Mouse (Mus musculus): Measurements from ENCODE around the gene Cdc7. TPM values are rescaled to one million over a fixed set of nuclear protein-coding genes. Genes with fewer than 3 reads are reported as not detected.

The Cdc7 gene
- polyA plus RNA-seq, 1 experiment from 2014 or later: 41.1 TPM

DNA sequence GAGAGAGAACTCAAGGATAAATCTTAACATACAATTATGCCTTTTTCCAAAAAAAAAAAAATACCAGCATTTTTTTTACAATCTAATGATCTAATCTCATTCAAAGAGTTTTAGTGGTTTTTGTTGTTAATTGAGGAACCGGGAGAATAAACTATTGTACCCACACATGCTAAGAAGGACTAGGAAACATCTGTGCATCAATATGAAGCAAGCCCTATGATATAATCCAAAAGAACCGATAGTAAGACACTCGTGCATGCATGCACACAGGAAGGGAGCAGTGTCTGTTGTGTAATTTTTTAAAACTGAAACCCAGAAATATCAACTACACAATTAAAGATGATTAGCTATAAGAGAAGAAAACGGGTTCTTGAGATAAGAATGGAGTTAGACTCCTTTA lies 52.4 kb downstream of the Cdc7 start:
- H3K27ac ChIP-seq: no peak overlapping the region
- no peak for ATAC-seq (ENCODE audit: low FRiP score)

GRCm38 (mm10) chr5:107017544-107017943 lies 53.4 kb downstream of the Cdc7 start:
- H3K4me3 ChIP-seq: no peak overlapping the region
- ATAC-seq (ENCODE audit: low FRiP score): no peak
- no peak overlapping the region for H3K4me2 ChIP-seq
- H3K36me3 ChIP-seq: no peaks in the 10 kb centered on the region
- 64% methylated on average over 2 of the region's 2 CpGs for WGBS
- no peak overlapping the region for H3K9ac ChIP-seq
- H3K9me3 ChIP-seq: no peaks in the 10 kb centered on the region
- H3K27ac ChIP-seq: no peak overlapping the region
- peaks cover 7% of the 10 kb centered on the region for H3K4me1 ChIP-seq (replicated peaks)
- H3K27me3 ChIP-seq: 0 out of 2 replicates have a peak, but pooled peaks cover 5% of the 10 kb centered on the region

More for the DNA sequence above, 52.4 kb downstream of the Cdc7 start:
- peaks cover 11% of the 10 kb centered on the region for H3K4me1 ChIP-seq (replicated peaks)
- no peak overlapping the region for H3K4me3 ChIP-seq
- H3K27me3 ChIP-seq: 0 out of 2 replicates have a peak, but pooled peaks cover 5% of the 10 kb centered on the region
- H3K36me3 ChIP-seq: no peaks in the 10 kb centered on the region
- H3K9ac ChIP-seq: no peak overlapping the region
- no peaks in the 10 kb centered on the region for H3K9me3 ChIP-seq
- H3K4me2 ChIP-seq: no peak overlapping the region
- WGBS: 92% methylated on average over 4 of the region's 4 CpGs

- Histone ChIP-seq H3K4me3 (no peak overlapping the region), H3K4me1 (replicated peaks) (peaks cover 9% of the 10 kb centered on the region), H3K27ac (no peak overlapping the region), H3K9ac (no peak overlapping the region), H3K27me3 (0 out of 2 replicates have a peak, but pooled peaks cover 5% of the 10 kb centered on the region), H3K9me3 (no peaks in the 10 kb centered on the region), H3K4me2 (no peak overlapping the region), H3K36me3 (no peaks in the 10 kb centered on the region)
- no peak for ATAC-seq (ENCODE audit: low FRiP score)
- 88% methylated on average over 5 of the region's 5 CpGs for WGBS
Observed at GRCm38 (mm10) chr5:107019057-107019456, 54.9 kb downstream of the Cdc7 start.

GRCm38 (mm10) chr5:107019904-107020303 lies 55.8 kb downstream of the Cdc7 start:
- no peaks in the 10 kb centered on the region for H3K9me3 ChIP-seq
- H3K4me3 ChIP-seq: no peak overlapping the region
- H3K36me3 ChIP-seq: no peaks in the 10 kb centered on the region
- H3K27me3 ChIP-seq: 0 out of 2 replicates have a peak, but pooled peaks cover 5% of the 10 kb centered on the region
- peaks cover 14% of the 10 kb centered on the region for H3K4me1 ChIP-seq (replicated peaks)
- H3K4me2 ChIP-seq: no peak overlapping the region
- no peak overlapping the region for H3K9ac ChIP-seq
- no peak overlapping the region for H3K27ac ChIP-seq
- 56% methylated on average over 6 of the region's 6 CpGs for WGBS
- ATAC-seq (ENCODE audit: low FRiP score): no peak

- Histone ChIP-seq H3K9me3 (no peaks in the 10 kb centered on the region), H3K27ac (no peak overlapping the region), H3K36me3 (no peaks in the 10 kb centered on the region), H3K4me1 (replicated peaks) (peaks cover 12% of the 10 kb centered on the region), H3K9ac (no peak overlapping the region), H3K4me2 (no peak overlapping the region), H3K27me3 (0 out of 2 replicates have a peak, but pooled peaks cover 3% of the 10 kb centered on the region), H3K4me3 (no peak overlapping the region)
- WGBS: 44% methylated on average over 7 of the region's 7 CpGs
- no peak for ATAC-seq (ENCODE audit: low FRiP score)
Observed at GRCm38 (mm10) chr5:107020366-107020765, 56.2 kb downstream of the Cdc7 start.

- Histone ChIP-seq H3K27ac (no peak overlapping the region), H3K4me3 (no peak overlapping the region), H3K27me3 (no peaks in the 10 kb centered on the region), H3K4me2 (no peak overlapping the region), H3K9me3 (no peaks in the 10 kb centered on the region), H3K4me1 (replicated peaks) (peaks cover 7% of the 10 kb centered on the region; the same call in 1 of the 2 replicates), H3K36me3 (no peaks in the 10 kb centered on the region), H3K9ac (no peak overlapping the region)
- ATAC-seq (ENCODE audit: low FRiP score): no peak
- 94% methylated on average over 14 of the region's 14 CpGs for WGBS
Observed at GRCm38 (mm10) chr5:107021291-107022063, 57.4 kb downstream of the Cdc7 start.

DNA sequence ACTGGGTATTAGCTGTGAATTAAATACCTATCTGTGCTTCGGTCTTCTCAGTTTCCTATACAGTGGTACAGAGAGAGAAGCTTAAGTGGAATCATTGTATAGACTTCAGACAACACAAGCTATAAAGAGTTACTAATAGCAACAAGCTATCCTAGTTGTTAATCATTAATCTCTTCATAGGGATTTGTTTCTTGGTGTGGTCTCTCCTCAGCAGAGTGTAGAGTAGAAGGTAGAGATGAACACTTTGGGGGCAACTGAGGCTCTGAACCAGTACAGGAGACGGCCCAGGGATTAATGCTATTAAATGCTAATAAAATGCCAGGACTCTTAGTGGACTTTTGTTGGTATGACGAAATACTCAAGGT lies 57.9 kb downstream of the Cdc7 start:
- Histone ChIP-seq H3K36me3 (no peaks in the 10 kb centered on the region), H3K4me2 (no peak overlapping the region), H3K9me3 (no peaks in the 10 kb centered on the region), H3K9ac (no peak overlapping the region), H3K27me3 (no peaks in the 10 kb centered on the region), H3K27ac (no peak overlapping the region), H3K4me1 (replicated peaks) (peaks cover 7% of the 10 kb centered on the region; the same call in 1 of the 2 replicates), H3K4me3 (no peak overlapping the region)
- ATAC-seq (ENCODE audit: low FRiP score): no peak
- WGBS: 95% methylated on average over 3 of the region's 3 CpGs

DNA sequence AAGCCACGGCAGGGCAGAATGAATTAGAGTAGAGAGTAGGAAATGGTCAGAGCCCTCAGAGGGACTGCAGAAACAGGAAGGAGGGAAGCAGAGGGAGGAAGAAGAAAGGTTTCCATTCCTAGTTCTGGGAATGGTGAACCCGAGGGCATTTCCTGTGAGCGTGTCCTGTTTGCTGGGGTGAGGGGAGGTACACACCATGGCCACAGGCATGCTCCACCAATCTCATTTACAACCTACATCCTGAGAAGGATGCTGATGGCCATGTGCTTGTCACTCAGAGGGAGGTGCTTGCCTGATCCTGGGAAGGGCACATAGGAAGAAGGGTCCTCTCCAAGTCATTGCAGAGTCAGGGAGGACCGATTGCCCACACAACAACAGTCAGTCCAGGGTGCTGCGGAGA lies 59.8 kb downstream of the Cdc7 start:
- H3K27ac ChIP-seq: no peak overlapping the region
- H3K4me1 ChIP-seq (replicated peaks): peaks cover 7% of the 10 kb centered on the region; the same call in 1 of the 2 replicates
- no peak overlapping the region for H3K4me2 ChIP-seq
- no peak for ATAC-seq (ENCODE audit: low FRiP score)
- no peaks in the 10 kb centered on the region for H3K27me3 ChIP-seq
- H3K4me3 ChIP-seq: no peak overlapping the region
- no peak overlapping the region for H3K9ac ChIP-seq
- no peaks in the 10 kb centered on the region for H3K9me3 ChIP-seq
- WGBS: 70% methylated on average over 5 of the region's 5 CpGs
- no peaks in the 10 kb centered on the region for H3K36me3 ChIP-seq

- no peaks in the 10 kb centered on the region for H3K36me3 ChIP-seq
- WGBS: 84% methylated on average over 5 of the region's 5 CpGs
- no peak for ATAC-seq (ENCODE audit: low FRiP score)
- H3K4me2 ChIP-seq: no peak overlapping the region
- no peak overlapping the region for H3K9ac ChIP-seq
- no peaks in the 10 kb centered on the region for H3K9me3 ChIP-seq
- peaks cover 7% of the 10 kb centered on the region; the same call in 1 of the 2 replicates for H3K4me1 ChIP-seq (replicated peaks)
- H3K27me3 ChIP-seq: no peaks in the 10 kb centered on the region
- no peak overlapping the region for H3K27ac ChIP-seq
- no peak overlapping the region for H3K4me3 ChIP-seq
Observed at GRCm38 (mm10) chr5:107025371-107025770, 61.2 kb downstream of the Cdc7 start.

GRCm38 (mm10) chr5:107025809-107026208 lies 61.7 kb downstream of the Cdc7 start:
- H3K36me3 ChIP-seq: no peaks in the 10 kb centered on the region
- no peak overlapping the region for H3K27ac ChIP-seq
- ATAC-seq (ENCODE audit: low FRiP score): no peak
- no peaks in the 10 kb centered on the region for H3K9me3 ChIP-seq
- H3K4me1 ChIP-seq (replicated peaks): peaks cover 7% of the 10 kb centered on the region; the same call in 1 of the 2 replicates
- no peak overlapping the region for H3K4me3 ChIP-seq
- WGBS: 93% methylated on average over 8 of the region's 8 CpGs
- no peaks in the 10 kb centered on the region for H3K27me3 ChIP-seq
- no peak overlapping the region for H3K4me2 ChIP-seq
- H3K9ac ChIP-seq: no peak overlapping the region

DNA sequence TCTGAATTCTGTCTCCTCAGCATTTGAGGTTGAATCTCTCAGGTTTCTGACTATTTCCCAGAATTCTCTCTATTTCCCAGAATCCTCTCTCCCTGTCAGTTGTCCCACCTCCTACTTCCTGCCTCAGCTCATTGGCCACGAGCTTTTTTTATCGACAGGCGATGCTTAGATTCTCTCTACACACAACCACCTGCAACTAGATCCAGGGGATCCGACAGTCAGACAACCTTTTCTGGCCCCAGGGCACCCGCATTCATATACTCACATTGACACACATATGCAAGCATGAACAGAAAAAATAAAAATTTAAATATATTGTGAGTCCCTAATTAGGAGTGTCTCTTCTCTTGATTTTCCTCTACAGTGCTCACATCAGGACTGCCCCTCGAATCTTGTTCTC lies 63.5 kb downstream of the Cdc7 start:
- WGBS: 91% methylated on average over 6 of the region's 6 CpGs
- no peaks in the 10 kb centered on the region for H3K36me3 ChIP-seq
- no peak overlapping the region for H3K27ac ChIP-seq
- no peak overlapping the region for H3K4me3 ChIP-seq
- H3K4me2 ChIP-seq: no peak overlapping the region
- no peaks in the 10 kb centered on the region for H3K27me3 ChIP-seq
- H3K9ac ChIP-seq: no peak overlapping the region
- peaks cover 7% of the 10 kb centered on the region; the same call in 1 of the 2 replicates for H3K4me1 ChIP-seq (replicated peaks)
- no peaks in the 10 kb centered on the region for H3K9me3 ChIP-seq
- no peak for ATAC-seq (ENCODE audit: low FRiP score)

GRCm38 (mm10) chr5:107028557-107028956 lies 64.4 kb downstream of the Cdc7 start:
- Histone ChIP-seq H3K27ac (no peak overlapping the region), H3K4me1 (replicated peaks) (peaks cover 7% of the 10 kb centered on the region; the same call in 1 of the 2 replicates), H3K9ac (no peak overlapping the region), H3K4me3 (no peak overlapping the region), H3K36me3 (no peaks in the 10 kb centered on the region), H3K27me3 (no peaks in the 10 kb centered on the region), H3K4me2 (no peak overlapping the region), H3K9me3 (no peaks in the 10 kb centered on the region)
- ATAC-seq (ENCODE audit: low FRiP score): no peak
- WGBS: 48% methylated on average over 1 of the region's 1 CpGs

DNA sequence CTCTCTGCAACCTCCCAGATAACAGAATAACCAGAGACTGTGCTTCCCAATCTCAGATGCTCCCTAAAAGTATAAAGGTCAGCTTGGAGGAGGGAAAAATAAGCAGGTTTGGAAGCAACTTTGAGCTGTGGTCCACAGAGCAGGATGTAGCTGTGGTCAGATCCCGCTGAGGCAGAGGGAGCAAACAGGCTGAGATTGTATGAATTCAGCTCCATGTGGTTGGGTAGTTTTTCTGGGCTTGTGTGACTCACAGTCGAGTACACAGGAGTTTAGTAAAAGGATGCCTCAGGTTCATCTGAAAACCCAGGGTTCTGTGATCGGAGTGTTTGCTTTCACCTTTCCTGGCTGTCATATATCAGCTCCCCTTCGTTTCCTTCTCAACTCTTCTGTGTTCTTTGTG lies 65.7 kb downstream of the Cdc7 start:
- no peak for ATAC-seq (ENCODE audit: low FRiP score)
- Histone ChIP-seq H3K36me3 (no peaks in the 10 kb centered on the region), H3K27me3 (no peaks in the 10 kb centered on the region), H3K27ac (no peak overlapping the region), H3K4me1 (replicated peaks) (no peaks in the 10 kb centered on the region), H3K4me3 (no peak overlapping the region), H3K9ac (no peak overlapping the region), H3K4me2 (no peak overlapping the region), H3K9me3 (no peaks in the 10 kb centered on the region)
- WGBS: 74% methylated on average over 4 of the region's 4 CpGs

Data from hindbrain, embryonic 13.5 days (tissue).